Mouse (Mus musculus) cerebellum, adult 2 months (tissue): Measurements from ENCODE around the gene Dnajb13.

Experiments used
- CTCF ChIP-seq: fragments of 200-500 bp; IDR thresholded peaks from 2 replicates; pipeline ENCODE4 v1.5.1; 2011; ENCODE audit warnings: low read depth, mild to moderate bottlenecking, control low read depth, low read length, moderate library complexity, borderline replicate concordance; ENCODE audit not compliant: insufficient read depth
- POLR2A ChIP-seq: fragments of 200-500 bp; IDR thresholded peaks from 2 replicates; pipeline ENCODE4 v1.6.1; 2011; ENCODE audit warnings: low read length, control low read depth, borderline replicate concordance; ENCODE audit not compliant: insufficient read depth

GRCm38 (mm10) chr7:100463757-100464156 is 51.0 kb downstream of the Dnajb13 start:
- TF ChIP-seq CTCF (no peak), POLR2A (no peak)
